Mouse (Mus musculus): ENCODE measurements around the gene Ttc4. TPM values are rescaled to one million over a fixed set of nuclear protein-coding genes. Genes with fewer than 3 reads are reported as not detected.

The Ttc4 gene
- total RNA-seq, 2 experiments from 2014 or later = 23.4 to 24.4 TPM

GRCm38 (mm10) chr4:106614180-106614797 is 64.5 kb downstream of the Ttc4 start:
- DNase-seq = peak; percentile 66 to 70

- peak; percentile 66 to 69 for DNase-seq
These were observed 65.2 kb downstream of the Ttc4 start for GRCm38 (mm10) chr4:106613560-106613959.

GRCm38 (mm10) chr4:106613105-106613504 is 65.6 kb downstream of the Ttc4 start:
- DNase-seq = no peak

Other genes with a start within 250 kb of the Ttc4 start
- under 1 TPM in 1 of 2 experiments, not detected in 1; 0.33 TPM for gene Pcsk9, start 214.6 kb downstream of the Ttc4 start, total RNA-seq (2021)
- not detected for gene Bsnd, start 186.7 kb downstream of the Ttc4 start, total RNA-seq (2021)
- gene Dhcr24, start 117.9 kb downstream of the Ttc4 start, total RNA-seq (2021) = 100 to 1,000 TPM in 1 of 2 experiments, 10 to 100 TPM in 1; 74.5 to 299 TPM
- not detected for gene Lexm, start 61.7 kb downstream of the Ttc4 start, total RNA-seq (2021)
- not detected for gene Ttc22, start 56.5 kb downstream of the Ttc4 start, total RNA-seq (2021)
- 1 to 10 TPM; 3.9 to 5.7 TPM for gene Pars2, start 27.9 kb downstream of the Ttc4 start, total RNA-seq (2021)
- 1 to 10 TPM in 1 of 2 experiments, under 1 TPM in 1; 0.76 to 1.1 TPM for gene Mroh7, start 52.0 kb upstream of the Ttc4 start, total RNA-seq (2021)
- gene Fam151a, start 54.9 kb upstream of the Ttc4 start, total RNA-seq (2021) = under 1 TPM in 1 of 2 experiments, not detected in 1; 0.17 TPM
- gene Acot11, start 126.1 kb upstream of the Ttc4 start, total RNA-seq (2021) = 10 to 100 TPM; 49.5 to 60.7 TPM
- 10 to 100 TPM; 71.2 to 85.4 TPM for gene Ssbp3, start 231.8 kb upstream of the Ttc4 start, total RNA-seq (2021)

Measured in adrenal gland, postnatal 36 days (tissue).